Mouse (Mus musculus) olfactory bulb, adult 2 months (tissue): ENCODE data around the gene Gm11733.

Experiments
- CTCF ChIP-seq: fragments of 200-500 bp; IDR thresholded peaks from 2 replicates; pipeline ENCODE4 v1.5.1; 2012; ENCODE audit warnings: low read depth, mild to moderate bottlenecking, low read length, moderate library complexity; ENCODE audit not compliant: insufficient read depth
- POLR2A ChIP-seq: fragments of 200-500 bp; IDR thresholded peaks from 2 replicates; pipeline ENCODE4 v1.6.1; 2012; ENCODE audit warnings: mild to moderate bottlenecking, low read depth, low read length, moderate library complexity; ENCODE audit not compliant: insufficient read depth

GRCm38 (mm10) chr11:117479007-117479719 lies 5.0 kb upstream of the Gm11733 start:
- TF ChIP-seq CTCF (no peak), POLR2A (no peak)
